Mouse (Mus musculus): ENCODE results near the gene Jag2.

Gene Jag2

GRCm38 (mm10) chr12:112900641-112901040, 28.9 kb downstream of the Jag2 start:
- DNase-seq, result no peak

GRCm38 (mm10) chr12:112898960-112899359, 30.6 kb downstream of the Jag2 start:
- DNase-seq, result no peak

GRCm38 (mm10) chr12:112898351-112898750, 31.2 kb downstream of the Jag2 start:
- no peak for DNase-seq

- peak; percentile 44 to 45 for DNase-seq
Measured at GRCm38 (mm10) chr12:112897522-112898212, 31.9 kb downstream of the Jag2 start.

GRCm38 (mm10) chr12:112894969-112895368, 34.6 kb downstream of the Jag2 start:
- DNase-seq, result no peak

GRCm38 (mm10) chr12:112894303-112894884, 35.2 kb downstream of the Jag2 start:
- no peak for DNase-seq

GRCm38 (mm10) chr12:112885465-112885864, 44.1 kb downstream of the Jag2 start:
- DNase-seq, result no peak

- DNase-seq, result peak; percentile 74 to 83
Measured at GRCm38 (mm10) chr12:112881301-112881815, 48.2 kb downstream of the Jag2 start.

GRCm38 (mm10) chr12:112880661-112881060, 48.9 kb downstream of the Jag2 start:
- no peak for DNase-seq

GRCm38 (mm10) chr12:112879731-112880130, 49.8 kb downstream of the Jag2 start:
- no peak for DNase-seq

- peak in 1 of 2 experiments; percentile 27 for DNase-seq
Measured at GRCm38 (mm10) chr12:112877607-112878020, 52.0 kb downstream of the Jag2 start.

- peak; percentile 49 to 57 for DNase-seq
Measured at GRCm38 (mm10) chr12:112877073-112877576, 52.5 kb downstream of the Jag2 start.

GRCm38 (mm10) chr12:112876332-112877072, 53.1 kb downstream of the Jag2 start:
- DNase-seq, result peak; percentile 51 to 59

- DNase-seq, result peak; percentile 98 to 99
Measured at GRCm38 (mm10) chr12:112875225-112876013, 54.2 kb downstream of the Jag2 start.

GRCm38 (mm10) chr12:112874199-112874598, 55.4 kb downstream of the Jag2 start:
- no peak for DNase-seq

GRCm38 (mm10) chr12:112873452-112874190, 56.0 kb downstream of the Jag2 start:
- peak; percentile 86 to 89 for DNase-seq

- no peak for DNase-seq
Measured at GRCm38 (mm10) chr12:112872991-112873390, 56.6 kb downstream of the Jag2 start.

- DNase-seq, result no peak
Measured at GRCm38 (mm10) chr12:112871272-112871671, 58.3 kb downstream of the Jag2 start.

GRCm38 (mm10) chr12:112870775-112871174, 58.8 kb downstream of the Jag2 start:
- no peak for DNase-seq

- no peak for DNase-seq
Measured at GRCm38 (mm10) chr12:112869783-112870204, 59.8 kb downstream of the Jag2 start.
